Mouse (Mus musculus) right cerebral cortex, postnatal 10 days (tissue): ENCODE measurements around the gene Asb13.
A peak's percentile ranks its signal among the peaks of the same experiment; 100 is the strongest.

Experiments used
- DNase-seq, 2 experiments: peaks; one replicate each; pipeline ENCODE4 v3.0.0; 2021; ENCODE audit warnings: low spot score in 2 of 2

Asb13 gene

DNA sequence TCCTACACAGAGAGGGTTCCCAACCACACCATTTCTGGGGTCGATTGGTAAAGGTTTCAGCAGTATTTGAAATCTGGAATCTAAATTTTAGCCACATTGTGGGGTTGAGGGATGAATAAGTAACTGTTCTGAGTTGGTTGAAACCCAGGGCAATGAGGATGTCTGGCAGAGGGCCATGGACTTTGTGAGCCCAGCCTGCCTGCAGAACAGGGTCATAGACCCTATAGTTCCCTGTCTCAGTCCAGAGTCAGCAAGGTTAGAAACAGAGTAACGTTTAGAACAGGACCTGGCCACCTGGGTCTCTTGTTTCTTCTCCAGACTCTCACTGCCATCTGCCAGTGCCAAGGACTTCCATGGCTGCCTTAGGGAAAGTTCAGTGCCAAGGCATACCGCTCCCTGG lies 30.4 kb downstream of the Asb13 start:
- no peak for DNase-seq

DNA sequence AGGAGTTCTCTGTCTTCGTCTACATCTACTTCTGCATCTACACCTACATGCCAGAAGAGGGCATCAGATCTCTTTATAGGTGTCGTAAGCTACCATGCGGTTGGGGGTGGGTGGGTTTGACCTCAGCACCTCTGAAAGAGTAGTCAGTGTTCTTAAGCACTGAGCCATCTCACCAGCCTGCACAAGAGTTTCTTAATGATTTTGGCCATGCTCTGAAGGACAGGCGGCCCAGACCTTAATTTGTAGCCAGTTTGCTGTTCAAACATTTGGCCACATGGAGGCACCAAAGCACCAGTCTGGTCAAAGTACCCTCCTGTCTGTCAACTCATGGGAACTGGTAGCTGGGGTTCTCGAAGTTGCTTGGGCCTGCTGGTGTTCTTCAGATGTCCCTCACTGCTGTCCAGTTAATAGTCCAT lies 31.5 kb downstream of the Asb13 start:
- peak; percentile 70 to 79 for DNase-seq

- DNase-seq = no peak
Measured at GRCm38 (mm10) chr13:3667288-3667873, 33.5 kb downstream of the Asb13 start.

- no peak for DNase-seq
Measured at GRCm38 (mm10) chr13:3668068-3668467, 34.2 kb downstream of the Asb13 start.

DNA sequence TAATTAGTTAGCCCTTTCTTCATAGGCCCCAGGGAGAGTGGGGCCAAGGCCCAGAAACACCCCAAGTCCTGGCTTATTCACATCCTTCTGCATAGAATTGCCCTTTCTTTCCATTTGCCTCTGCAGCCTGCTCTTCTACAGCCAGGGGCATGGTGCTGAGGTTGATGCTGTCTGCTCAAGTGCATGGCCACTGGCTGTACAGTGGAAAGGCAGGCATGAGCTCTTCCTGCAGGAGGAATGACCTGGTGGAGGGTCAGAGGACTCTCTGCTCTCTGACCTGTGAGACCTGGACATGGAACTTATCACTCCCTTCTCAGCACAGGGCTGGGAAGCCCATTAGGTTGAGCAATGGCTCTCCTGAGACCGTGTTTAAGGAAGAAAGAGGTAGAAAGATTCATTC lies 35.8 kb downstream of the Asb13 start:
- no peak for DNase-seq

DNA sequence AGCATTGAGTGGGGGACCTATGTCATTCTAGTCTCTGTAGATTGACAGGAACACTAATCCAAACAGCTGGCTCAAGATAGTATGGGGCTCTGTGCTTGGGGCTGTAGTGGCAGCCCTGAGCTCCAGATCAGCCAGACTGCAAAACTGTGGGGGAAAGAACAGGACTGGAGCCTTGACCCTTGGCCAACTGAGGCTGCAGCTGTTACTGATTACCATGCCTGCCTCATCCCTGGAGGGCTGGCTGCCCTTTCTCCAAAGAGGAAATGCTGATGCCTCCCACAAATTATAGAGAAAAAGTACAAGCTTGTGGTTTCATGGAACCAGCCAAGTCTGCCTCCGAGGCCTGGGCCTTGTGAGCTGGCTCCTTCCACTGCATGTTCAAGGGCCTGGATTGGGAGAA lies 36.2 kb downstream of the Asb13 start:
- DNase-seq = no peak

DNA sequence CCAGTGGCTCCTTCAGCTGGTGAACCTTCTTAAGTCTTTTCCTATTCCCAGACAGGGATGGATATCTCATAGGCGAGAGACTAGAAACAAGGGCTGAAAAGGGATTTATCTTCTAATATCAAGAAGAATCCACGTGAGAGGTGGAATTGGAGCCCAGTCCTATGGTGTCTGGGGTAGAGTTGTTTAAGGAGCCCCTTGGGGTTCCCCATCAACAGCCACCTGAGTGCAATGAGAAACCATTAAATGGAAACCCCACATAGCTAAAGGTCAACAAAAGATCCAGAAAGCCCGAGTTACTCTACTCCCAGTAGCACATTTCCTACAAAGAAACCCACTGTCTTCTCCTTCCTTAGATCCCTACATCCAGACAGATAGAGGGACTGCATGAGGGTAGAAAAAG lies 39.3 kb downstream of the Asb13 start:
- DNase-seq = no peak

DNA sequence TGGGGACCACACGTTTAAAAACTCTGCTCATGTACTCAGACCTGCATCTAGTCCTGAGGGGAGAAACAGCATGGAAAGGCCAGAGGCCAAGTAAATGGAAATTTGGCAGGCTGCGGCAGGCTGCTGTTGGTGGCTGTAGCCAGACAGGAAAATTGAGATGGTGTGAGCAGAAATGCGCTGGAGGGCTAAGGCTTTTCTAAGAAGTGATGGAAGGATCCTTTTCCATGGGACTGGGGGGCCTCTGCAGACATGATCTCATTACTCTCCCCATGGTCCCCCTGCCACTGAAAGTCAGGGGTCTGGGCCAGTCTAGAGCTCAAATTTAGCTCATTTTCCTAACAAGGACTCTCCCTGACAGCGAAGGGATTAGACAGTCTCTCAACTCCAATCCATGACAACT lies 39.8 kb downstream of the Asb13 start:
- DNase-seq = no peak

GRCm38 (mm10) chr13:3675855-3676254 lies 42.0 kb downstream of the Asb13 start:
- DNase-seq = no peak

DNA sequence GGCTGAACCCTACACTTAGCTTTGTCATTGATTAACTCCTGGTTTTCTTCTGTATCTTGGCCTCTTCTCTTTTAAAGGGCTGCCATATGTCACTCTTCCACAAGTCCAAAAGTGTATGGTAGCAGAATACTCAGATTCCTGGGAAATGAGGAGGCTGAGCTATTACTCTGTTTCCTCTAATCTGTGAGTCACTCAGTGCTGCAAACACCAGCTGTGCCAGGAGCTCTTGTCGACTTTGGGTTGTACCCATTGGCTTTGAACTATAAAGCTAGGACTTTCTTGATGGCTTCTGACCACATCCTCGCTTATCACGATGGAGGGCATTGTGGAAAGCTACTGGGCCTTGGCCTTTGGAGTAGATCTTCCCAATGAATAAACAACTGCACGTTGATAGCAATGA lies 45.3 kb downstream of the Asb13 start:
- DNase-seq = no peak

DNA sequence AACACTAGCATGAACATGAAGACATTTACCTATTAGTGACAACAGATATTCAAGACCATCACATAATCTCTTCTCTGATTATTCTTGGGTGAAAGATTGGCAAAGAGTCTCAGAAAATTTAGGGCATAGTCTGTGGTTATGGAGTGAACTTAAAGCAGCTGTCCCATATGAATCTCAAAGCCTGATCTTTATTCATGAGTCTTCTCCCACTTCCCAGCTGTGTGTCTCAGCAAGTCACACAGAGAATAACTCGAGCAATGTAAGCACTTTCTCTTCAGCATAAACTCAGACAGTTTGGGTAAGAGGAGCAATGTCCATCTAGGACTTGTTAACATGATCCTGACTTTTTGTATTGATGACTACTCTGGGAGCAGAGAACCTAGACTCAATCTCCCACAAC lies 52.5 kb downstream of the Asb13 start:
- DNase-seq = no peak

DNA sequence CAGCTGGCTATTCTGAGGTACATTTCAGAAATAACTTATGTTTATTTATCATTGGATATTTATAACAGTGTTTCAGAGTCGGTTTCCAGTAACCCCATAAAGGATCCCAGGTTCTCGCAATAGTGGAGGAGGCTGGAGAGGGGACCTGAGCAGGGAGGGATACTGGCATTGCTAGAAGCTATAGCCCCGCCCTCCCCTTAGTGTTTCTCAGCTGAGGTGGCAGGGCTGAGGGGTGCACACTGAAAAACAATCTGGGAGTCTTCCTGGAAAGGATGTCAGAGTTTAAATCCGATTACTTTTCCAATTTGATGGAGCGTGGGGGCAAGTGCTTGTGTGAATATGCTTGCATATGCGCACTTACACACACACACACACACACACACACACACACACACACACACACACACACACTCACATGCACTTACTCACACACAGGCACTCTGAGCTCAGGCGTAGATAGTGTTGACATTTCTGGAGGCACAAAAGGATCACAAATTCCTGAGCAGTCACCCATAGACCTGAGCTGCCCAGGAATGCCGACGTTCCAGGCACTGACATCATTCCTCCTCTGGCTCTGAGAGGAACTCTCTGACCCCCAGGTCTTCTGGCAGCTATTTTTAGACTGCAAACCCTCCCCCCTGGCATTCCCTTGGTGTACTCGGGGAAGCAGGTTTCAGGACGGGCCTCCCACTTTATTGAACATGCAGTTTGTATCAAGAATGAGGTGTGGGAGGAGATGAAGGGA lies 60.9 kb downstream of the Asb13 start:
- no peak for DNase-seq

DNA sequence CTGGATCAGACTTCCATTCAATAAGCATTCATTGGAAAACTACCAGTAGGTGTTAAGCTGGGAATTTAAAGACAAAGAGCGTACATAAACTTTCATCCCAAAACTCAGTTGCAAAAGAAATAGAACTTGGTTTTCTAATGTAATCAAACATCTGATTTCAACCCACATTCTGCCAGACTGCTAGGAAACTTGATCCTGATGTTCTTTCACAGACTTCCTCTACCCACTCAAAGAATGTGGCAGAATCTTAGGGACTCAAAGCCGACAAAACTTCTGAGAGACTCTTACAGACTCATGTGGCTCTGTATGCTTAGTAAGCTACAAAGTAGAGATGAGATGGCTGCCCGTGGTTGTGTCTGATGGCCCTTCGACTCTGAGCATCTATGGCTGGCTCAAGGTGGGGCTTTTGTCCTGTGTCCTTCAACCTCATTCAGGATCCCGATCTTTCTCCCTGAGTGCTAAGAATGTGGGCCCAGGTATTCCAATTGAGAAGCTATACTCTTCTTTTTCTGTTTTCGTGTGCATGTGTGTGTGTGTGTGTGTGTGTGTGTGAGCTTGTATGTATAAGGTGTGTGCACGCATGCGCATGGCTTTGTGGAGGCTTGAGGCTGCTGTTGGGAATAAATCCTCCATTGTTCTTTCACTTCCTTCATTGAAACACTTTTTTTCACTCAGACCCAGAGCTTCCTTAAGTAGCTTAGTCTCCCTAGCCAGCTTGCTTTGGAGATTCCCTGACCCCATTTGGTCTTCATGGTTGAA lies 63.3 kb downstream of the Asb13 start:
- no peak for DNase-seq

DNA sequence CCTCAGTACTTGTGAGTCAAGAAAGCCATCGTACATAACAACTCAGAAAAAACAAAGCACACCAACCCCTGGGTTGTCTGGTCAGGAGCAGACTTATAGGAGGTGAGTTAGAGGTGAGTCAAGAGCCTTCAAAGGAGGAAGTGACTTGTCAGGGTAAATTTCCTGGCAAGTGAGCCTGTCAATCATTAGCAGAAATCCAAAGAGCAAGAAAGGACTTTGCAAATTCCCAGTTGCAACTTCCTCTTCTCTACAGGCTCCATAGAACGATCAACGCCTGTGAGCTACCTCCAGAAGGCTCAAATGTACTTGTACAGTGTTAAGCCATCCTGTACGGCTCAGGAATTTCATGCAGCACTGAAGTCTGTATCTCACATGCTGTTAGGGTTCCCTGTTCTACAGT lies 66.9 kb downstream of the Asb13 start:
- DNase-seq = no peak
